Mouse (Mus musculus) embryo, embryonic 11 days (tissue): ENCODE data around the gene Tlk2.

Source experiments
- DNase-seq: peaks from one replicate; pipeline ENCODE4 v3.0.0-alpha.2; 2015

Gene Tlk2

GRCm38 (mm10) chr11:105316121-105316520 is 137.5 kb downstream of the Tlk2 start:
- no peak for DNase-seq

GRCm38 (mm10) chr11:105317769-105318168 is 139.2 kb downstream of the Tlk2 start:
- no peak for DNase-seq

- no peak for DNase-seq
Measured at GRCm38 (mm10) chr11:105321090-105321489, 142.5 kb downstream of the Tlk2 start.

- DNase-seq, result no peak
Measured at GRCm38 (mm10) chr11:105323530-105323929, 144.9 kb downstream of the Tlk2 start.

DNA sequence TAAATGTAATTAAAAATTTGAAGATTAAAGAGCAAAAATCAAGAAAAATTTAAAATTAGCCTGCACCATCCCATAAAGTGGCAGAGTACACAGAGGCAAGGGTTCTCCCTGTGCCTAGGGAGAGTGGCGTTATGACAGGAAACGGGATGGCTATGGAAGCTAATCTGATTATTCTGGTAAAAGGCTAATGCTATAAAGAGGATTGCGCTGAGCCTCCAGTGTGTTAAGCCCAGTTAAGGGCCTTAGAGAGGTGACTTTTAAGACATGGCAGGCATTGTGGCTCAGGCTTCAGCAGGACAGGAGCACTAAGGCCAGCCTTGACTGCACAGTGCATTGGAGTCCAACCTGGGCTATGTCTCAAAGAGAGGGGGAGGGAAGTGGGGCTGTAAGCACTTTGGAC is 148.5 kb downstream of the Tlk2 start:
- DNase-seq, result no peak

DNA sequence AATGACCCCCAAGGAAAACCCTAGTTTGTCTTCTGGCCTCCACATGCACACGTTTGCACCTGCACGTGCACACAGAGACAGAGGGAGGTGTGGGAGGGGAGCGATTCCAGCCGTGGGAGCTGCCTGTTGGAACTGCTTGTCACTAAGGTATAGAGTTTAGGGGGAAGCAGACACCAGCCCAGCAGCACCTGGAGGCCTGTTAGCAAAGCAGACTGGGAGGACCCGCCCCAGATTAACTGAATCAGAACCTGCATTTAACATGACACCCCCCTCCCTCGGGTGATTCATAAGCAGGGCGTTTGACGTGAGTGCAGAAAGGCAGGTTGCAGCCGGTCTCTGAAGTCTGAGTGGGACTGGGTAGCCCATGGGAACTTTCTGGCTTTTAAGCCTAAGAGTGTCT is 151.4 kb downstream of the Tlk2 start:
- no peak for DNase-seq

DNA sequence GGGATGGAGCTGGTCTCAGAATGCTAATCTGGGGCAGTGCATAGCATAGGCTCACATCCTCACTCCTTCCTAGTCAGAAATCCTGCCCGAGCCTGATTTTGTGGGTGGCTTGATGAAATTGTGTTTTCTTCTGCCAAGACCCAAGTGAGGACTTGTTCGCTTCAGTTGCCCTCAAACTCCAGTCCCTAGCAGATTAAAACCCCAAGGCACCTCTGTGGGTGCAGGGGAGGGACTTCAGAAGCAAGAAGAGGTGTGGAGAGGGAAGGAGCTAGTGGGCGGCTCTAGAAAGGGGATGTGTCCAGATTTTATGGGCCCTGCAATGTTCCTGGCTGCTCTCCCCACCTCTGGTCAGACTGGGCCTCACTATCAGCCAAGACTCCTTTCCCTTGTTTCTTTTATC is 152.5 kb downstream of the Tlk2 start:
- DNase-seq, result no peak

GRCm38 (mm10) chr11:105331732-105332131 is 153.1 kb downstream of the Tlk2 start:
- DNase-seq, result peak; percentile 34

GRCm38 (mm10) chr11:105332468-105332867 is 153.9 kb downstream of the Tlk2 start:
- peak; percentile 69 for DNase-seq
